7 mouse cellular contexts compared by ENCODE assay signal in the genomic region with DNA sequence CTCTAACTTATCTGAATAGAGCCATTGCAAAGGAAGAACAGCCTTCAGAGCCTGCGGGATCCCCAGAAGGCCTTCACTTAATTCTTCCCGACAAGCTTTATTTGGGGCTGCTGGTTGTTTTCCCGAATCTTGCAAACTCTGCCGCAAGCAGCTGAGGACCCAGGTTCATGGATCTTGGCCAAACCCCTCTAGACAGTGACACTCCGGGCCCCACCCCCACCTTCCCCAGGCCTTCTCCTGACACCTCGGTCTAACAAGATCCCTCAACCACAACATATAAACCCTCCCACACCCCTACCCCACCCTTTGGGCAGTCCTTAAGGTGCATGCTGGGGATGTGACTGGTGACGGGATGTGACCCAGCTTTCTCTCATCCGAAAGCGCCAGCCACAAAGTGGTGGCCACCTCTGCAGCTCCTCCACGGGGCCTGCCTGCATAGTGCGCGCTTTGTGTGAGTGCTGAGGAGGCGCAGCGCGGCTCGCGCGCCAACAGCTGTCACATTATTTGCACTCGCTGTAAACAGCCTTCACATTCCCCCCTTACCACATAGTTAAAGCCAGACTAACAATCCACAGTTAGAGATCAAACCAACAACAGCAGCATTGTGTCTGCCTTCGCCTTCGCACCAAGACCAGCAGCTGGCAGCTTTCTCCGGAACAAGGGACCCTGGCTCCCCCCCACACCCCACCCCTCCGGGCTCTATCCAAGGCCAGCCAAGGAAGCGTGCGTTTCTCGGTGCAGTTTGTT.
DNase-seq lines count a peak whose midpoint lies in the region; ATAC-seq lines count a peak whose summit lies in the region.

No protein-coding gene starts in this region.

- H3K4me2 ChIP-seq in liver, embryonic 11.5 days = peak overlapping the region; percentile 14; the same call in 1 of the 2 replicates
- peak overlapping the region; percentile 44 for H3K4me2 ChIP-seq in hindbrain, embryonic 12.5 days (replicated peaks)

- no peak for DNase-seq in liver, embryonic 11.5 days (ENCODE audit: low spot score)
- no peak for DNase-seq in liver
- peak; percentile 55 for DNase-seq in embryonic facial prominence, embryonic 10.5 days (ENCODE audit: low spot score)
- peak; percentile 69 to 88 for DNase-seq in lung, postnatal 4 days
- DNase-seq in yolk sac, embryonic 10.5 days (ENCODE audit: low spot score) = peak; percentile 12
- DNase-seq in gastrocnemius, adult 8-10 months (ENCODE audit: low spot score in 2 of 2) = no peak

- ATAC-seq in liver, embryonic 11.5 days (replicated peaks; ENCODE audit: low FRiP score) = no peak
- peak; percentile 67 for ATAC-seq in hindbrain, embryonic 12.5 days (ENCODE audit: low FRiP score)

- peaks cover 62% of the 10 kb centered on the region for H3K27me3 ChIP-seq in liver, embryonic 11.5 days (replicated peaks; ENCODE audit: control insufficient read depth, insufficient read depth, low read length)
- H3K27me3 ChIP-seq in embryonic facial prominence, embryonic 10.5 days (replicated peaks; ENCODE audit: low read depth, poor library complexity, severe bottlenecking) = peaks cover 100% of the 10 kb centered on the region
- peaks cover 93% of the 10 kb centered on the region for H3K27me3 ChIP-seq in hindbrain, embryonic 12.5 days

- H3K9ac ChIP-seq in liver, embryonic 11.5 days (ENCODE audit: low read depth, low read length) = no peak overlapping the region
- no peak overlapping the region for H3K9ac ChIP-seq in hindbrain, embryonic 12.5 days

- H3K4me1 ChIP-seq in liver, embryonic 11.5 days (replicated peaks; ENCODE audit: control insufficient read depth, insufficient read depth, low read length) = peaks cover 47% of the 10 kb centered on the region
- peaks cover 100% of the 10 kb centered on the region for H3K4me1 ChIP-seq in embryonic facial prominence, embryonic 10.5 days
- H3K4me1 ChIP-seq in hindbrain, embryonic 12.5 days = peaks cover 90% of the 10 kb centered on the region

- no peak overlapping the region for H3K4me3 ChIP-seq in liver, embryonic 11.5 days (ENCODE audit: low read depth, low read length)
- peak overlapping the region; percentile 28; the same call in 1 of the 2 replicates for H3K4me3 ChIP-seq in embryonic facial prominence, embryonic 10.5 days
- 0 out of 2 replicates have a peak overlapping the region, but pooled peaks have one; percentile 1 for H3K4me3 ChIP-seq in hindbrain, embryonic 12.5 days

- H3K36me3 ChIP-seq in liver, embryonic 11.5 days (ENCODE audit: control insufficient read depth, insufficient read depth, low read length) = no peaks in the 10 kb centered on the region
- no peaks in the 10 kb centered on the region for H3K36me3 ChIP-seq in embryonic facial prominence, embryonic 10.5 days (replicated peaks)
- H3K36me3 ChIP-seq in hindbrain, embryonic 12.5 days = no peaks in the 10 kb centered on the region

- H3K9me3 ChIP-seq in liver, embryonic 11.5 days (ENCODE audit: control insufficient read depth, low read length) = no peaks in the 10 kb centered on the region
- no peaks in the 10 kb centered on the region for H3K9me3 ChIP-seq in embryonic facial prominence, embryonic 10.5 days
- H3K9me3 ChIP-seq in hindbrain, embryonic 12.5 days (replicated peaks) = no peaks in the 10 kb centered on the region

- WGBS in liver, embryonic 11.5 days = 15% methylated on average over 26 of the region's 26 CpGs
- WGBS in embryonic facial prominence, embryonic 10.5 days = 7% methylated on average over 26 of the region's 26 CpGs
- 3% methylated on average over 26 of the region's 26 CpGs for WGBS in hindbrain, embryonic 12.5 days

- no peak overlapping the region for H3K27ac ChIP-seq in liver, embryonic 11.5 days (ENCODE audit: low read depth, low read length)
- H3K27ac ChIP-seq in embryonic facial prominence, embryonic 10.5 days (replicated peaks) = 0 out of 2 replicates have a peak overlapping the region, but pooled peaks have one; percentile 35
- peak overlapping the region; percentile 57; the same call in 1 of the 2 replicates for H3K27ac ChIP-seq in hindbrain, embryonic 12.5 days

Comparison
In these comparisons a context has a peak if more than half of its experiments do, and no peak if none do; other contexts are left out.
1. DNase-seq: peak in embryonic facial prominence, embryonic 10.5 days (single experiment), lung, postnatal 4 days (2 of 2) and yolk sac, embryonic 10.5 days (single experiment); none in liver, embryonic 11.5 days (single experiment), liver (single experiment) and gastrocnemius, adult 8-10 months (0 of 2).